In genomic region chr1:132376211-132377054, GRCm38 (mm10) we compare ENCODE assay signal across 10 mouse cellular contexts. TPM values are rescaled to one million over a fixed set of nuclear protein-coding genes. Genes with fewer than 3 reads are reported as not detected.
DNase-seq lines count a peak whose midpoint lies in the region; ATAC-seq and TF ChIP-seq lines count a peak whose summit lies in the region.
"Had no signal": no experiment of that assay in that cellular context is flagged by ENCODE, and none has a peak within 500 bp of the region (broad histone marks: within the 10 kb centered on the region; RNA-seq: fewer than 3 reads in every experiment).

No protein-coding gene starts in this region.

- ATAC-seq in cerebellum, adult (ENCODE audit: insufficient number of reproducible peaks, low FRiP score, low TSS enrichment) = no peak
- no peak for ATAC-seq in heart, embryonic 13.5 days (ENCODE audit: extremely low read depth, insufficient number of reproducible peaks, low FRiP score, low TSS enrichment)
- no peak for ATAC-seq in neural tube, embryonic 13.5 days (ENCODE audit: low read depth)

- peak overlapping the region; percentile 47 for H3K4me2 ChIP-seq in heart, embryonic 13.5 days
- no peak overlapping the region for H3K4me2 ChIP-seq in neural tube, embryonic 13.5 days

- H3K27me3 ChIP-seq in liver, adult 2 months (ENCODE audit: control insufficient read depth, insufficient read depth, low read length) = no peaks in the 10 kb centered on the region
- no peaks in the 10 kb centered on the region for H3K27me3 ChIP-seq in heart, embryonic 13.5 days (replicated peaks)
- H3K27me3 ChIP-seq in neural tube, embryonic 13.5 days = no peaks in the 10 kb centered on the region

- no peak for TF ChIP-seq CTCF in liver, adult 2 months (IDR thresholded peaks at IDR 0.05; ENCODE audit: low read depth, low read length)

- H3K36me3 ChIP-seq in liver, adult 2 months (ENCODE audit: control insufficient read depth, insufficient read depth, low read length) = no peaks in the 10 kb centered on the region
- H3K36me3 ChIP-seq in heart, embryonic 13.5 days = peaks cover 36% of the 10 kb centered on the region
- H3K36me3 ChIP-seq in neural tube, embryonic 13.5 days = peaks cover 39% of the 10 kb centered on the region

- no peak for TF ChIP-seq POLR2A in liver, adult 2 months (IDR thresholded peaks at IDR 0.05; ENCODE audit: extremely low read depth, insufficient read depth, low read length)

- no peaks in the 10 kb centered on the region for H3K79me2 ChIP-seq in liver, adult 2 months (ENCODE audit: control insufficient read depth, insufficient read depth, low read length)

- 75% methylated on average over 8 of the region's 8 CpGs for WGBS in liver, adult 2 months
- WGBS in heart, embryonic 13.5 days = 64% methylated on average over 8 of the region's 8 CpGs
- WGBS in neural tube, embryonic 13.5 days = 74% methylated on average over 8 of the region's 8 CpGs

- H3K4me1 ChIP-seq in liver, adult 2 months (ENCODE audit: control insufficient read depth, insufficient read depth, low read length) = peaks cover 3% of the 10 kb centered on the region; the same call in 1 of the 2 replicates
- H3K4me1 ChIP-seq in heart, embryonic 13.5 days = peaks cover 66% of the 10 kb centered on the region
- peaks cover 71% of the 10 kb centered on the region for H3K4me1 ChIP-seq in neural tube, embryonic 13.5 days (replicated peaks)

- H3K9me3 ChIP-seq in heart, embryonic 13.5 days = no peaks in the 10 kb centered on the region
- H3K9me3 ChIP-seq in neural tube, embryonic 13.5 days = no peaks in the 10 kb centered on the region

- H3K9ac ChIP-seq in liver, adult 2 months (ENCODE audit: low read depth, low read length) = no peak overlapping the region
- H3K9ac ChIP-seq in heart, embryonic 13.5 days = peak overlapping the region; percentile 54
- H3K9ac ChIP-seq in neural tube, embryonic 13.5 days = 0 out of 2 replicates have a peak overlapping the region, but pooled peaks have one; percentile 0

- peak overlapping the region; percentile 8 for H3K27ac ChIP-seq in liver, adult 2 months (replicated peaks; ENCODE audit: insufficient read depth, low read depth, low read length)
- H3K27ac ChIP-seq in heart, embryonic 13.5 days (replicated peaks) = peak overlapping the region; percentile 28; the same call in 1 of the 2 replicates
- H3K27ac ChIP-seq in neural tube, embryonic 13.5 days (replicated peaks) = peak overlapping the region; percentile 79

- peak; percentile 44 for DNase-seq in cerebellum, adult 9-11 months
- DNase-seq in liver, adult 2 months (ENCODE audit: extremely low read depth, low read depth, low spot score) = no peak
- DNase-seq in liver = no peak
- DNase-seq in spleen, adult 18-20 months = no peak
- DNase-seq in layer of hippocampus, postnatal 25 days (ENCODE audit: extremely low spot score in 1 of 2, low spot score in 1 of 2) = no peak
- DNase-seq: B cell, adult 2 months; kidney, adult 9 months had no signal

- no peak overlapping the region for H3K4me3 ChIP-seq in liver, adult 2 months (ENCODE audit: insufficient read depth, low read depth, low read length)
- no peak overlapping the region for H3K4me3 ChIP-seq in heart, embryonic 13.5 days
- no peak overlapping the region for H3K4me3 ChIP-seq in neural tube, embryonic 13.5 days

RNA-seq across cellular contexts. Expression of gene Tmcc2, which starts 14.6 kb away (rescaled TPM):
- total RNA-seq in liver, adult 2 months (2014; rRNA removed) = 1.6 and 1.9 TPM in 2 replicates
- polyA plus RNA-seq in liver, adult 2 months (2012; rRNA removed) = 2.2 and 2.5 TPM in 2 replicates
- 31.5 and 35.8 TPM in 2 replicates for polyA plus RNA-seq in heart, embryonic 13.5 days (2015; fragmentation: Nextera tagmentation; extraction: Ambion mirVana)
- 32.2 and 33.9 TPM in 2 replicates for polyA plus RNA-seq in neural tube, embryonic 13.5 days (2015; fragmentation: Nextera tagmentation; extraction: Ambion mirVana)
- 100 to 1,000 TPM; 232 to 246 TPM for total RNA-seq in layer of hippocampus, postnatal 25 days (2021)

RNA-seq across cellular contexts. Expression of gene Dstyk, which starts 40.9 kb away (rescaled TPM):
- total RNA-seq in liver, adult 2 months (2014; rRNA removed) = 8.9 and 10.1 TPM in 2 replicates
- 3.6 and 4.1 TPM in 2 replicates for polyA plus RNA-seq in liver, adult 2 months (2012; rRNA removed)
- 8.5 and 9.1 TPM in 2 replicates for polyA plus RNA-seq in heart, embryonic 13.5 days (2015; fragmentation: Nextera tagmentation; extraction: Ambion mirVana)
- polyA plus RNA-seq in neural tube, embryonic 13.5 days (2015; fragmentation: Nextera tagmentation; extraction: Ambion mirVana) = 9.2 and 9.8 TPM in 2 replicates
- total RNA-seq in layer of hippocampus, postnatal 25 days (2021) = 10 to 100 TPM; 47.4 to 49.5 TPM

Comparison
In these comparisons a context has a peak if more than half of its experiments do, and no peak if none do; other contexts are left out.
1. H3K27ac ChIP-seq: peak in every context shown above with its lines; median percentile 79 in neural tube, embryonic 13.5 days; 28 in heart, embryonic 13.5 days; 8 in liver, adult 2 months.